Mouse (Mus musculus): ENCODE results near the gene Klhl25.

DNA sequence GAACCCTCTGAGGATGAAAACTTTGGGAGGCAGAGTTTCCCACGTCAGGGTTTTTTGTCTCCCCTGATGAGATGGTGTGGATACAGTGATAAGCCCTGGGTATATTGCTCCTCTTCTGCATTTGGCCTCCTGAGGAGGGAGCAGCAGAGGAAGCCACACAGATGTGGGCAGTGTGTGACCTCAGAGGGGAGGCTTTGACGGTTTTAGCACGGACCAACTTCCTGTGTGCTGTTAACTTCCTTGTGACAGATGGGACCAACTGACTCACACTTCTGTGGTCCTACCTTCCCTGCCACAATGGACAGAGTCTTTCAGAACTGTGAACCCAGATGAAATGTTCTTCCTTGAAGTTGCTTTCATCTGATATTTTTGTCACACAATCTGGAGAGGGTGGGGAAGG, 44.6 kb downstream of the Klhl25 start:
- TF ChIP-seq POLR2A (IDR thresholded peaks at IDR 0.05; ENCODE audit: low read depth, low read length) (no peak), CTCF (IDR thresholded peaks at IDR 0.05; ENCODE audit: extremely low read depth, insufficient read length, insufficient replicate concordance, low read depth, low read length) (no peak)
